Mouse (Mus musculus) ES-E14 (cell line): ENCODE results near the gene Cebpb. TPM values are rescaled to one million over a fixed set of nuclear protein-coding genes. Genes with fewer than 3 reads are reported as not detected.
A peak's percentile ranks its signal among the peaks of the same experiment; 100 is the strongest.

Experiments
- DNase-seq: peaks from one replicate; pipeline ENCODE4 v3.0.0-alpha.2; 2013; ENCODE audit warnings: low read depth, low spot score
- H3K27ac ChIP-seq: 2 replicates; pipeline ENCODE4 v1.5.1; 2012; ENCODE audit warnings: low read depth, mild to moderate bottlenecking, low read length, moderate library complexity, mixed read lengths; ENCODE audit not compliant: poor library complexity, insufficient read depth, severe bottlenecking
- H3K36me3 ChIP-seq: 2 replicates; pipeline ENCODE4 v1.6.1; 2012; ENCODE audit warnings: mild to moderate bottlenecking, low read length, moderate library complexity, mixed read lengths; ENCODE audit not compliant: control insufficient read depth, poor library complexity, insufficient read depth, severe bottlenecking
- H3K4me1 ChIP-seq, 2 experiments: fragments of 150-350 bp in 1 of 2; sonication (generic) in 1 of 2; 2 replicates each; pipeline ENCODE4 v1.6.1; 2012; ENCODE audit warnings: low read length in 2 of 2, mild to moderate bottlenecking in 1 of 2, mixed read lengths in 1 of 2; ENCODE audit not compliant: control insufficient read depth in 2 of 2, insufficient read depth in 2 of 2, poor library complexity in 1 of 2
- H3K4me3 ChIP-seq, 2 experiments: fragments of 150-350 bp in 1 of 2; sonication (generic) in 1 of 2; 2 replicates each; pipeline ENCODE4 v1.5.1; 2012; ENCODE audit warnings: low read length in 2 of 2, low read depth in 1 of 2, mild to moderate bottlenecking in 1 of 2, mixed read lengths in 1 of 2; ENCODE audit not compliant: insufficient read depth in 1 of 2, poor library complexity in 1 of 2, severe bottlenecking in 1 of 2
- H3K9ac ChIP-seq: 2 replicates; pipeline ENCODE4 v1.6.1; 2012; ENCODE audit warnings: low read depth, mild to moderate bottlenecking, low read length, mixed read lengths; ENCODE audit not compliant: poor library complexity, insufficient read depth, severe bottlenecking
- H3K9me3 ChIP-seq: fragments of 150-350 bp; sonication (generic); 2 replicates; pipeline ENCODE4 v1.6.1; 2012; ENCODE audit warnings: low read depth, mild to moderate bottlenecking, low read length; ENCODE audit not compliant: control insufficient read depth, insufficient read depth
- CHD2 ChIP-seq: IDR thresholded peaks from 2 replicates; pipeline ENCODE4 v1.6.1; 2014; ENCODE audit warnings: mild to moderate bottlenecking, low read depth, low read length, inconsistent platforms
- HCFC1 ChIP-seq: IDR thresholded peaks from 2 replicates; pipeline ENCODE4 v1.6.1; 2012; ENCODE audit warnings: low read length, inconsistent platforms, borderline replicate concordance; ENCODE audit not compliant: insufficient read depth
- MAFK ChIP-seq: IDR thresholded peaks from 2 replicates; pipeline ENCODE4 v1.6.1; 2014; ENCODE audit warnings: mild to moderate bottlenecking, low read depth, low read length, inconsistent platforms; ENCODE audit not compliant: insufficient read depth
- ZC3H11A ChIP-seq: IDR thresholded peaks from 2 replicates; pipeline ENCODE4 v1.6.1; 2012; ENCODE audit warnings: low read depth, mild to moderate bottlenecking, inconsistent platforms, low read length, borderline replicate concordance
- ZNF384 ChIP-seq: IDR thresholded peaks from 2 replicates; pipeline ENCODE4 v1.6.1; 2012; ENCODE audit warnings: low read depth, low read length, inconsistent platforms
- in situ Hi-C, 2 experiments: fragments of 600-800 bp; cut with MboI; formaldehyde crosslinking; loops; one replicate each; pipeline ENCODE4 v1.15.1; 2025; ENCODE audit warnings: low sequenced_read_pairs in 2 of 2, inconsistent platforms in 1 of 2; ENCODE audit not compliant: unreplicated experiment in 2 of 2
- total RNA-seq: library from RNA; depleted of rRNA; stranded (reverse); fragments of 300-350 nt; gene quantifications from 2 replicates; pipeline ENCODE4 v1.2.3, GENCODE M21; 2012

The Cebpb gene
- total RNA-seq, 1 experiment = 9.1 TPM

DNA sequence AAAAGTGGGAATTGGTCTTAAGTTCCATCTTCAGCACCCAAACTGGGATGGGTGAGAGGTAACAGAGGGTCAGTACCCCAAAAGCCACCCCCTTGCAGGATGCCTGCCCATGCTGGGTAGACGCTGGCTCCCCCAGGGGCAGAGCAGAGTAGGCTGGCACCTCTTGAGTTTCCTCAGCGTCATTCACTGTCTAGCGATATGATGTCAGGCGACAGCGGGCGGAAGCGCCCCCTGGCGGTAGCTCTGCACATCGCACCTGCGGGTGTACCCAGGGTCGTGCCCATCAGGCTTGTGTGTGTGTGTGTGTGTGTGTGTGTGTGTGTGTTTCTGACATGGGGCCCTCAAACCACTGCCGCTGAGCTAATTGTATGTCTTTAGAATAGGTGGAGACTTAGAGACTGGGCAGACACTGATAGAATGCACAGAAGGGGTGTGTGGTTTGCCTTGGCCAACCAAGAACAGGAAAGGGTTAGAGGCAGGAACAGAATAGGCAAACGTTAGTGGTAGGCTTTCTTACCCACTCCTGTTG is 8.7 kb upstream of the Cebpb start:
- Histone ChIP-seq H3K9me3 (no peaks in the 10 kb centered on the region), H3K4me1 (peaks cover 1 to 2% of the 10 kb centered on the region in 2 experiments; a peak in 2 of 4 replicates), H3K9ac (no peak overlapping the region), H3K27ac (no peak overlapping the region), H3K36me3 (no peaks in the 10 kb centered on the region), H3K4me3 (no peak overlapping the region)
- no peak for DNase-seq
- in situ Hi-C loops = loop anchor here in 1 of 2 experiments (10.0 kb wide), 1 partner anchor 145 kb away; the partner anchor contains the start of gene Snai1
- TF ChIP-seq HCFC1 (no peak), ZNF384 (0 out of 2 replicates have a peak, but pooled peaks have one; percentile 7)

DNA sequence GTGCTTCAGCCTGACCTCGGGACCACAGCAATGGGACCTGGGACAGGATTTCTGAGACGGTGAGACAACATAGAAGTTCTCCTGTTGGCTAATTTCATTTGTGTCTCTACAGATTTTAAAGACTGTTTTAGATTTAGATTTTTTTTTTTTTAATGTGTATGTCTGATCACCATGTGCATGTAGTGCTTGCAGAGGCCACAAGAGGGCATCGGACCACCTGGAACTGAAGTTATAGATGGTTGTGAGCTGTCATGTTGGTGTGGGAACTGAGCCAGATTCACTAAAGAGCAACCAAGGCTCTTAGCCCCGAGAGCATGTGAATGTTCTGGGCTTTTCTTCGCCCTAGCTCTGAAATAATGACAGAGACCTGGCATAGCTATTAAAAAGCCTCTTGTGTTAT is 8.1 kb upstream of the Cebpb start:
- no peak for DNase-seq
- Histone ChIP-seq H3K4me1 (peaks cover 0 to 2% of the 10 kb centered on the region in 2 experiments; a peak in 1 of 4 replicates), H3K27ac (no peak overlapping the region), H3K9me3 (no peaks in the 10 kb centered on the region), H3K36me3 (no peaks in the 10 kb centered on the region), H3K4me3 (no peak overlapping the region), H3K9ac (no peak overlapping the region)
- TF ChIP-seq ZC3H11A (no peak), ZNF384 (0 out of 2 replicates have a peak, but pooled peaks have one; percentile 57), HCFC1 (no peak)
- in situ Hi-C loops = no loop called here

- no peak overlapping the region for H3K9ac ChIP-seq
- no peak for DNase-seq
- H3K27ac ChIP-seq = no peak overlapping the region
- TF ChIP-seq CHD2 (no peak), MAFK (no peak), ZNF384 (no peak), HCFC1 (no peak), ZC3H11A (no peak)
- in situ Hi-C loops = no loop called here
- H3K9me3 ChIP-seq = no peaks in the 10 kb centered on the region
- H3K36me3 ChIP-seq = no peaks in the 10 kb centered on the region
- H3K4me3 ChIP-seq = no peak overlapping the region
- H3K4me1 ChIP-seq = peaks cover 0 to 9% of the 10 kb centered on the region in 2 experiments; a peak in 1 of 4 replicates
Observed at GRCm38 (mm10) chr2:167683721-167684120, 5.0 kb upstream of the Cebpb start.

- no peaks in the 10 kb centered on the region for H3K36me3 ChIP-seq
- H3K9ac ChIP-seq = no peak overlapping the region
- no peaks in the 10 kb centered on the region for H3K9me3 ChIP-seq
- TF ChIP-seq ZNF384 (no peak), ZC3H11A (peak; percentile 98)
- H3K27ac ChIP-seq = no peak overlapping the region
- in situ Hi-C loops = loop anchor here (5.0 kb wide), 1 partner anchor 212 kb away; no protein-coding TSS in a partner anchor
- peak; percentile 92 for DNase-seq
- no peak overlapping the region for H3K4me3 ChIP-seq
- H3K4me1 ChIP-seq = peaks cover 0 to 9% of the 10 kb centered on the region in 2 experiments; a peak in 1 of 4 replicates
Observed at GRCm38 (mm10) chr2:167685137-167685536, 3.6 kb upstream of the Cebpb start.

DNA sequence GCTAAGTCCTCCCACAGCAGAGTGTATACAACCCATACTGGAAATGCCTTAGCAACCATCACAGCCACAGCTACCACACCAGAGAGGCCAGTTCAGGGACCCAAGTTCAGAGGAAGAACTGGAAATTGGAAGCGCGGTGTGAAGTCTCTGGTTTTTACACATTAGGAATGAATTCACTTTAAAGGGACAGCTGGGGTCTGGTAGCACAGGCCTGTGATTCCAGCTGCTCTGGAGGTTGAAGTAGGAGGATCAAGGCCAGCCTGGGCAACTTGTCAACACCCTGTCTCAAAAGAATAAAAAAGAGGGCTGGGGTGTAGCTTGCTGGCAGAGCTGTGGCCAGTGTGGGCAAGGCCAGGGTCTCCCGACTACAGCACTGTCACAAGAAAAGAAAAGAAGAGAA is 2.9 kb upstream of the Cebpb start:
- H3K4me1 ChIP-seq = peaks cover 0 to 9% of the 10 kb centered on the region in 2 experiments; a peak in 1 of 4 replicates
- in situ Hi-C loops = loop anchor here (5.0 kb wide), 1 partner anchor 211 kb away; no protein-coding TSS in a partner anchor
- no peaks in the 10 kb centered on the region for H3K36me3 ChIP-seq
- H3K9ac ChIP-seq = no peak overlapping the region
- H3K9me3 ChIP-seq = no peaks in the 10 kb centered on the region
- H3K27ac ChIP-seq = no peak overlapping the region
- no peak for DNase-seq
- TF ChIP-seq ZC3H11A (no peak), ZNF384 (no peak)
- no peak overlapping the region for H3K4me3 ChIP-seq
